22 mouse cellular contexts compared by ENCODE assay signal in genomic region chr2:148217136-148217535, GRCm38 (mm10).
DNase-seq lines count a peak whose midpoint lies in the region; ATAC-seq and TF ChIP-seq lines count a peak whose summit lies in the region.
"Had no signal": no experiment of that assay in that cellular context is flagged by ENCODE, and none has a peak within 500 bp of the region (broad histone marks: within the 10 kb centered on the region; RNA-seq: fewer than 3 reads in every experiment).

No protein-coding gene starts in this region.

- H3K27ac ChIP-seq in lung, embryonic 14.5 days (ENCODE audit: low read depth): no peak overlapping the region
- no peak overlapping the region for H3K27ac ChIP-seq in hindbrain, embryonic 16.5 days (ENCODE audit: low read depth, low read length)
- H3K27ac ChIP-seq: forebrain, embryonic 10.5 days; heart, embryonic 13.5 days; left cerebral cortex, adult 2 months had no signal

- no peak for TF ChIP-seq CTCF in lung, embryonic 14.5 days (IDR thresholded peaks at IDR 0.05; ENCODE audit: low read depth)

- no peak overlapping the region for H3K4me3 ChIP-seq in lung, embryonic 14.5 days (ENCODE audit: low read depth, low read length)
- no peak overlapping the region for H3K4me3 ChIP-seq in hindbrain, embryonic 16.5 days (ENCODE audit: low read length)
- H3K4me3 ChIP-seq: forebrain, embryonic 10.5 days; heart, embryonic 13.5 days; left cerebral cortex, adult 2 months had no signal

- H3K4me1 ChIP-seq in lung, embryonic 14.5 days (ENCODE audit: insufficient read depth): no peaks in the 10 kb centered on the region
- H3K4me1 ChIP-seq in hindbrain, embryonic 16.5 days (ENCODE audit: control insufficient read depth, insufficient read depth, low read depth, low read length): no peaks in the 10 kb centered on the region
- H3K4me1 ChIP-seq: forebrain, embryonic 10.5 days; heart, embryonic 13.5 days had no signal

- no peaks in the 10 kb centered on the region for H3K9me3 ChIP-seq in lung, embryonic 14.5 days (ENCODE audit: low read depth, low read length)
- no peaks in the 10 kb centered on the region for H3K9me3 ChIP-seq in hindbrain, embryonic 16.5 days (ENCODE audit: control insufficient read depth, low read length)
- H3K9me3 ChIP-seq: forebrain, embryonic 10.5 days; heart, embryonic 13.5 days had no signal

- no peak overlapping the region for H3K9ac ChIP-seq in lung, embryonic 14.5 days
- no peak overlapping the region for H3K9ac ChIP-seq in hindbrain, embryonic 16.5 days (ENCODE audit: low read depth, low read length)
- H3K9ac ChIP-seq: heart, embryonic 13.5 days had no signal

- 75% methylated on average over 4 of the region's 4 CpGs for WGBS in lung, embryonic 14.5 days
- 82% methylated on average over 4 of the region's 4 CpGs for WGBS in hindbrain, embryonic 16.5 days

- no peaks in the 10 kb centered on the region for H3K36me3 ChIP-seq in lung, embryonic 14.5 days (ENCODE audit: insufficient read depth)
- no peaks in the 10 kb centered on the region for H3K36me3 ChIP-seq in hindbrain, embryonic 16.5 days (ENCODE audit: control insufficient read depth, insufficient read depth, low read length)
- H3K36me3 ChIP-seq: forebrain, embryonic 10.5 days; heart, embryonic 13.5 days had no signal

- DNase-seq in lung, embryonic 14.5 days: peak; percentile 60
- DNase-seq in lung, adult 18-20 months: no peak
- DNase-seq in embryo, embryonic 10.5 days (ENCODE audit: low spot score): peak; percentile 33
- DNase-seq in forelimb bud, embryonic 11.5 days (ENCODE audit: low read depth, low spot score): peak; percentile 9
- no peak for DNase-seq in thymus, postnatal 10 days (ENCODE audit: low spot score in 2 of 2)
- no peak for DNase-seq in layer of hippocampus, adult 9-10 months (ENCODE audit: low spot score)
- DNase-seq: adrenal gland, postnatal 25 days; cerebellum, adult 9-10 months; gastrocnemius, postnatal 14 days; heart, adult 18-20 months; heart, postnatal 14 days; kidney, adult 2 months; layer of hippocampus, adult 9-11 months; lung, postnatal 10 days; right cerebral cortex, postnatal 25 days; thymus, postnatal 14 days had no signal

- no peak overlapping the region for H3K4me2 ChIP-seq in lung, embryonic 14.5 days
- no peak overlapping the region for H3K4me2 ChIP-seq in hindbrain, embryonic 16.5 days (ENCODE audit: low read length)
- H3K4me2 ChIP-seq: heart, embryonic 13.5 days; midbrain, embryonic 11.5 days had no signal

- no peak for ATAC-seq in lung, embryonic 14.5 days (ENCODE audit: insufficient read depth)
- no peak for ATAC-seq in hindbrain, embryonic 16.5 days
- ATAC-seq: forebrain, embryonic 16.5 days had no signal

- no peaks in the 10 kb centered on the region for H3K27me3 ChIP-seq in lung, embryonic 14.5 days (ENCODE audit: insufficient read depth, low read length)
- no peaks in the 10 kb centered on the region for H3K27me3 ChIP-seq in hindbrain, embryonic 16.5 days (replicated peaks; ENCODE audit: control insufficient read depth, insufficient read depth, low read length)
- H3K27me3 ChIP-seq: heart, embryonic 13.5 days had no signal

Comparison
In these comparisons a context has a peak if more than half of its experiments do, and no peak if none do; other contexts are left out.
1. DNase-seq: peak in lung, embryonic 14.5 days (single experiment), embryo, embryonic 10.5 days (single experiment) and forelimb bud, embryonic 11.5 days (single experiment); none in lung, adult 18-20 months (0 of 2), thymus, postnatal 10 days (0 of 2) and layer of hippocampus, adult 9-10 months (single experiment).